Mouse (Mus musculus) left cerebral cortex, postnatal 4 days (tissue): ENCODE measurements around the gene Fam78b. TPM values are rescaled to one million over a fixed set of nuclear protein-coding genes. Genes with fewer than 3 reads are reported as not detected.
A peak's percentile ranks its signal among the peaks of the same experiment; 100 is the strongest.

Experiments
- DNase-seq: peaks from one replicate; pipeline ENCODE4 v3.0.0-alpha.2; 2022
- intact Hi-C: fragments of 180-260 bp; cut with DNase I; formaldehyde crosslinking; loops from one replicate; pipeline ENCODE4 v1.15.1; 2025
- total RNA-seq, 2 experiments: library from RNA; stranded (reverse); gene quantifications; 2 replicates each; pipeline ENCODE4 v1.2.3; 2021

The Fam78b gene
- total RNA-seq, 2 experiments from 2014 or later = 59.1 to 68.6 TPM

GRCm38 (mm10) chr1:167023794-167024193 lies 22.6 kb downstream of the Fam78b start:
- DNase-seq = no peak
- intact Hi-C loops = no loop called here

DNA sequence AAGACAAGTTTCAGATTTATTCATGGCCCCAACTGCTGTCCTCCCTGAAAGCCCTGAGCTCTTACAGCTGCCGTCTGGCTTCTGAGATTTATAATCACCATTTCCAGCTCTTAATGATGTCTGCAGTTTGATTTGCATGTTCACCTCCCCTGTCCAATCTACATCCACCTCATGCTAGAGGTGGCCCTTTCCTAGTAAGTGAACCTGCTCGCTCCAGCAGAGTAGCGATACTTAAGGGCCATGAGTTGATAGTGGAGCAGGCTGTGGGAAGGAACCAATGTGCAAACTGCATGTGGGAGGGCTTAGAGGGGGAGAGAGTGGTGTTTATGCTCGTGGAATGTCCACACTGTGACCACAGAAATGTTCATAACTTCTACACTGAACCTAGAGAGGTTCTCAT lies 23.7 kb downstream of the Fam78b start:
- intact Hi-C loops = no loop called here
- no peak for DNase-seq

DNA sequence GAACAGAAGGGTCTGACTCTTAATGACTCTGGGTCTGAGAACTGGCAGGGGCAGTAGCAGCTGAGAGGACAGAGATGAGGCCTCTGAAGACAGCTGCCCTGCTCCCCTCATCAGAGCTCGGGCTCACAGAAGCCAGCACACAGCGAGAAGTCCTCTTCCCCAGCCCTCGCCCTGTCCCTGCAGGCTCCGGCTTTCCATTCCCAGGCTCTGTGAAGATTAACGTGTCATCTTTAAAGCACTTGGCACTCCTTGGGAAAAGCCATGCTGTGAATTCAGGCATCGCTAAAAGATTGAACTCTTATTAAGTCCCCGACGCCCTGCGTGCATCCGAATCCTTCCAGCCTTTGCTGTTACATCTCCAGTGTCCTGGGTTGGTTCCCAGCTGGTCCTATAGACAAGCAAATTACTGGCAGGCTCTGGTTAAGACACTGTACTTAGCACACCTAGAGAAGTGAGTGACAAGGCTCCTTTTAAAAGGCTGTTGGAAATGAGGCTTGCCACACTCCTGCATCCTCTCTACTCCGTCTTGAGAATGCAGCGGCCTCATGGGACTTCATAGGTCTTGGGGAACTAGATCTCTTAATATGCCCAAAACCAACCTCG lies 30.9 kb downstream of the Fam78b start:
- DNase-seq = peak; percentile 57
- intact Hi-C loops = no loop called here

DNA sequence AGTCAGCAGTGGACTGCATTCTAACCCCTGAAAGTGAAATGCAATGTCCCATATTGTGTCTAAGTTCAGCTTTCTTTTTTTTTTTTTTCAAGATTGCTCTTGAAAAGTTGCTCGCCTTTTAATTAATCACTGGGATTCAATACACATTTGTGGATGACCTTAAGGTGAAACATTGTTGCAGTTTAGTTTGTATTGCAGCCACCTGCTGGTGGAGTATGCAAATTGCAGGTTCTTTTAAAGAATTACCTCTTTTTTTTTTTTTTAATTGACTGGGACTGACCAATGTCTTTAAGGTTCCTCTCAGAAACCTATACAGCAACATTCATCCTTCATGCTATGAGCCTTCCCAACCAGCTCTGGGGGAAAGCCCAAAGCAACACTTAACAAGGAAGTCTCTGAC lies 33.2 kb downstream of the Fam78b start:
- DNase-seq = no peak
- intact Hi-C loops = no loop called here

DNA sequence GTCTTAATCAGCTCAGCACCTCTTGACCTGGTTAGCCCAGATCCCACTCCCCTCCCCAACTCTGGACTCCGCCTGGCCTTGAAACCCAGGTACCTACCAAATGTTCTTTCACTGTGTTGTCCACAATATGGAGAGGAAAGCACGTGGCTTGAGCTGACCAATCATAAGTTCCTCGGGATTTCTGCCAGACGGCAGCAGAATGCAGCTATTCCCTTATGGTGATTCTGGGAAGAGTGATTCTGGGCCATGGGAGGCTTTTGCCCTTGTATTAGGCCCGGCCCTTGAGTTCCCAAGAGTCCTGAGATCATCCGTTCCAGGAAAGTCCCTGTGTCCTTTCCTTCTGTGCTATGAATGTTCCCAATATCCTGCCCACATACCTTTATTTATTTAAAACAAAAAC lies 41.3 kb downstream of the Fam78b start:
- intact Hi-C loops = no loop called here
- DNase-seq = no peak

GRCm38 (mm10) chr1:167046169-167046927 lies 45.1 kb downstream of the Fam78b start:
- intact Hi-C loops = no loop called here
- DNase-seq = no peak

- intact Hi-C loops = no loop called here
- no peak for DNase-seq
Measured at GRCm38 (mm10) chr1:167050859-167051258, 49.6 kb downstream of the Fam78b start.

DNA sequence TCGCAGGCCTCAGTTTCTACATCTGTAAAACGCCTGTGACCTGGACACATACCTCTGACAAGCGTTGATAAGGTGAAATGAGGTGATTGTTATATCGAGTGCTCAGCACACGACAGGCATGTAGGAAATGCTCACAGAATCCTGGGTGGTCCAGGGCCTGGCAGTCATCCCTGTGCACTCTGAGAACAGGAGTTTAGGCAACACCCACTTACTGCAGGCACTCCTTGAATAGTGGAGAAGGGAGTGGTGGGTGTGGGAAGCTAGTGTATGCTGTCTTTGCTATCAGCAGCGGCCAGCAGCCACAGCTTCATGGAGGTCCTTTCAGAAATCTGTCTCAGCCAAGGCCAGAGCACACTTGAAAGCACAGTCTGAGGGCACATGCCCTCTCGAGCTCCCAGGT lies 52.8 kb downstream of the Fam78b start:
- no peak for DNase-seq
- intact Hi-C loops = no loop called here

GRCm38 (mm10) chr1:167057543-167057942 lies 56.3 kb downstream of the Fam78b start:
- intact Hi-C loops = no loop called here
- no peak for DNase-seq

- intact Hi-C loops = no loop called here
- no peak for DNase-seq
Measured at GRCm38 (mm10) chr1:167059550-167060285, 58.5 kb downstream of the Fam78b start.

GRCm38 (mm10) chr1:167063971-167064370 lies 62.8 kb downstream of the Fam78b start:
- intact Hi-C loops = no loop called here
- peak; percentile 27 for DNase-seq

DNA sequence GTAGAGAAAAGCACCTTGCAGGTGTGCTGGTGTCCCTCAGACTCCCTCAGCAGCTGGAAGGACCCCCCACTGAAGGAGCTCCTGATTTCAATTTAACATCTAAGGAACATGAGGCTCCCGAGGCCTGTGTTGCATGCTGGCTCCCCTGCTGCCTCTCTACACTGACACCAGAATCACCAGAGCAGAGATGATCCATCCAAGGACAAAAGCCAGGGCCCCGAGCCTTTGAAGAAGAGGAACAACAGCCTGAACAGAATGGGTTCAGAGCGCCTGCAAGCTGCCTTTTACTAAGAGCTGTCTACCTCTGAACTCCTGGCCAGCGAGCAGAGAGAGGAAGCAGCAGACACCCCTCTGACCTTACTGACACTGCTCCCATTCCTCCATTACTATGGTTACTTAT lies 64.3 kb downstream of the Fam78b start:
- no peak for DNase-seq
- intact Hi-C loops = no loop called here

GRCm38 (mm10) chr1:167065986-167066385 lies 64.8 kb downstream of the Fam78b start:
- intact Hi-C loops = no loop called here
- no peak for DNase-seq

GRCm38 (mm10) chr1:167066933-167067341 lies 65.7 kb downstream of the Fam78b start:
- peak; percentile 71 for DNase-seq
- intact Hi-C loops = no loop called here

DNA sequence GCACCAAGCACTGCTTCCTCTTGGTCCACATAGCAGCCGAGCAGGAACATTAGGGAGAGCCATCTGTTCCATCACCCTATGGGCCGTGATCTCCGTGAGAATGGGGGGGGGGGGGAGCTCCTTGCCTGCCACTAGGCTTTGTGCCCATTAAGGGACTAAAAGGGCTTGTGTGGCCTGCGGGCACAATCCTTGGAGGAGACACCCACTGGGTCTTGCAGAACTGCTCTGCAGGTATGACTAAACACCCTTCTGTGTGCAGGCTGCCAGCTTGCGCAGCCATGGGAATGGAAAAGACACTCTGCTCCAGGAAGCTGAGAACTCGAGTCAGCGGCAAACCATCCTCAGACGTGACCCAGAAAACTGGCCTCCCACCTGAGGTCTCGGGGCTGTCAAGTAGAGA lies 68.5 kb downstream of the Fam78b start:
- DNase-seq = peak; percentile 19
- intact Hi-C loops = no loop called here

GRCm38 (mm10) chr1:167070306-167070705 lies 69.1 kb downstream of the Fam78b start:
- intact Hi-C loops = no loop called here
- no peak for DNase-seq

GRCm38 (mm10) chr1:167075726-167076125 lies 74.5 kb downstream of the Fam78b start:
- intact Hi-C loops = no loop called here
- no peak for DNase-seq

DNA sequence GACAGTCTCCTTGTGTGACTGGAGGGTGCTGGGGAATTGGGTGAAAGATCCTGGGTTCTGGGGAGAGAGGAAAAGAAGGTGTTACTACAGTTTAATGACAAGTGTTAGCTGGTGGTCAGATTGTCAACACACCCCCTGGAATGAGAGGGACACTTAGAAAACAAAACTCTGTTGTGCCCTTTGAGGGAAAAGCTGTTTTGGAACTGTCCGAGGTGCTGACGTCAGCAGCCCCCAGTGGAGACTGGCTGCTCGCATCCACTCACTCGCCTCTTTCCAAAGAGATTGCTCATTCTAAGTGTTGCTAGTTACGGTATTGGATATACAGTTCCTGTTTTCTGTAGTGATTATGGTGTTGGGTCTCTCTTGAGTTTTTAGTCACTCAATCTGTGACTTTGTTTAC lies 78.3 kb downstream of the Fam78b start:
- intact Hi-C loops = no loop called here
- no peak for DNase-seq

DNA sequence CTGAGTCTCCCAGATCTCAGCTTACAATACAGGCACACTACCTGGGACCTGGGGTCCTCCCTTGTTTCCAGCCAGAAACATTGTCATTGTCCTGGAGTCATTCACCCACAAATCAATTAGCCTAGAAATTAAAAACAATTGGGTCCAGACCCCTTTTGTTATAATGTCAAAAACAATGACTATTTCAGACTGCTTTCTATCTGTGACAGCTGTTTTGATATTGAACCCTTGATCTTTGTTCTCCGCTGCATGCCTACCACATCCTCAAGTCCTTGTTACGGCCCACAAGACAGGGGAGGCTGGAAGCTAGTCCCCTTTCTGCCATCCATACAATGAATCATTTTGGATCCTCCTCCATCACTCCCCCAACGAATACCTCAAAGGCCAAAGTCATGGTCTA lies 80.7 kb downstream of the Fam78b start:
- no peak for DNase-seq
- intact Hi-C loops = no loop called here

DNA sequence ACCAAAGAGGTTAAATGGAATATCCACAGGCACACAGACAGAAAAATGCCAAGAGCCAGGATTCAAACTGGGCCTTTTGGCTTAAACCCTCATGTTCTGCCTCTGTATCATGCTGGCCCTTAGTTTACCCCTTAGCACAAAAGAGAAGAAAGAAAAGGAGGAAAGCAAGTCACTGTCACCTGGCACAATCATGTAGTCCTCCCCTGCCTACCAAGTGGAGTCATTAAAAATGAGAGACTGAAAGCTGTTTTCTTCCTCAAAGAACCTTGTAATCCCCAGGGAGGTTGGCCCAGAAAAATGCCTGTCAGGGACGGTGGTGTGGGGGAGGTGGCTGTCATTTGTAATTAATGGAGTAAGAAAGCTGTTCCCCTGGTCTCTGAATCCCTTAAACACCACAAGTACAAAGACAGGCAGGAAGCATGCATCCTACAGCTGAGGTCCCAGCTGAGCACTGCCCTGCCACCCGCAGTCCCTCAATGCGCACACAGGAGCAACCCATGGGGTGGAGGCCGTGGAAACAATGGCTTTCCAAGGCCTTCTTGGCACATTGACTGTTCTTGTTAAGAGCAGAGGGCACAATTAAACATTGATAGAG lies 81.4 kb downstream of the Fam78b start:
- no peak for DNase-seq
- intact Hi-C loops = no loop called here

- DNase-seq = no peak
- intact Hi-C loops = no loop called here
Measured at GRCm38 (mm10) chr1:167083181-167083580, 82.0 kb downstream of the Fam78b start.

DNA sequence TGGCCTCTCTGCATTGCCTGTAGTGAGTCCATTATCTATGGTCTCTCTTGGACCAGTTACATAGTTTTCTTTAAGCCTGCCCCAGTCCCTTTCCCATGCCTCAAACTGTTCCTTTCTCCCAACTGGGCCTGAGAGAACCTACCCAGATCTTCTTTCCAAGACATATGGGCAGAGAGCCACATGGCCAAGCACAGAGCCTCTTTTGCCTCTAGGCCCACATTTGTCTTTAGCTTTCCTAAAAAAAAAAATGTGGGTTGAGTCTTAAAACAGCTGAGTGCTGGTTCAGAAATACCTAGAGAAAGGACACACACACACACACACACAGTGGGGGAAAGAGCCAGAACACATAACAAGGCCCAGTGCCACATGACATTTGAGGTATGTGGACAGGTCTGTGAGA lies 83.1 kb downstream of the Fam78b start:
- intact Hi-C loops = no loop called here
- DNase-seq = no peak
